Mouse (Mus musculus) heart, embryonic 14.5 days (tissue): ENCODE results near the gene Txndc16. TPM values are rescaled to one million over a fixed set of nuclear protein-coding genes. Genes with fewer than 3 reads are reported as not detected.
A peak's percentile ranks its signal among the peaks of the same experiment; 100 is the strongest.

ENCODE experiments used
- ATAC-seq: fragments of 200-750 bp; cut with Nextera tagmentation; 2 replicates; pipeline ENCODE4 v1.8.0; 2017; ENCODE audit warnings: low read depth, moderate TSS enrichment; ENCODE audit not compliant: insufficient number of reproducible peaks, insufficient read depth, low FRiP score
- H3K27ac ChIP-seq, 2 experiments: fragments of 200-500 bp in 1 of 2; fragments of 300-500 bp in 1 of 2; sonication (generic) in 1 of 2; replicated peaks in 1 of 2; 2 replicates each; pipeline ENCODE4 v1.5.1; 2012 to 2014; ENCODE audit warnings: low read depth in 2 of 2, low read length in 2 of 2, control low read depth in 1 of 2, mild to moderate bottlenecking in 1 of 2, mixed read lengths in 1 of 2; ENCODE audit not compliant: control insufficient read depth in 1 of 2, insufficient read depth in 1 of 2
- H3K27me3 ChIP-seq: fragments of 300-500 bp; sonication (generic); 2 replicates; pipeline ENCODE4 v1.6.1; 2014; ENCODE audit warnings: mild to moderate bottlenecking, low read length, control low read depth; ENCODE audit not compliant: control insufficient read depth, insufficient read depth
- H3K36me3 ChIP-seq: fragments of 300-500 bp; sonication (generic); 2 replicates; pipeline ENCODE4 v1.6.1; 2014; ENCODE audit warnings: mild to moderate bottlenecking, control low read depth, low read length, mixed read lengths; ENCODE audit not compliant: control insufficient read depth, insufficient read depth
- H3K4me1 ChIP-seq, 2 experiments: fragments of 200-500 bp in 1 of 2; fragments of 300-500 bp in 1 of 2; sonication (generic) in 1 of 2; 2 replicates each; pipeline ENCODE4 v1.6.1; 2012 to 2014; ENCODE audit warnings: low read length in 2 of 2, control low read depth in 1 of 2, mixed read lengths in 1 of 2; ENCODE audit not compliant: control insufficient read depth in 2 of 2, insufficient read depth in 2 of 2
- H3K4me2 ChIP-seq: fragments of 300-500 bp; sonication (generic); 2 replicates; pipeline ENCODE4 v1.6.1; 2014; ENCODE audit warnings: mild to moderate bottlenecking, low read length
- H3K4me3 ChIP-seq, 2 experiments: fragments of 200-500 bp in 1 of 2; fragments of 300-500 bp in 1 of 2; sonication (generic) in 1 of 2; 2 replicates each; pipeline ENCODE4 v1.5.1; 2012 to 2014; ENCODE audit warnings: low read length in 2 of 2, mild to moderate bottlenecking in 2 of 2, control low read depth in 1 of 2, low read depth in 1 of 2, moderate library complexity in 1 of 2; ENCODE audit not compliant: control insufficient read depth in 1 of 2, insufficient read depth in 1 of 2
- H3K9ac ChIP-seq: fragments of 300-500 bp; sonication (generic); 2 replicates; pipeline ENCODE4 v1.6.1; 2014; ENCODE audit warnings: mild to moderate bottlenecking, low read length
- H3K9me3 ChIP-seq: fragments of 300-500 bp; sonication (generic); 2 replicates; pipeline ENCODE4 v1.6.1; 2016; ENCODE audit warnings: low read length, control low read depth; ENCODE audit not compliant: control insufficient read depth
- WGBS: fragments of 180-500 bp; shearing (Covaris S2); extraction: QIAGEN DNeasy Blood & Tissue Kit; methylation state at CpG from one replicate; pipeline ENCODE4 v1.1.7; 2014; 5-methylcytosine and 5-hydroxymethylcytosine counted together
- polyA plus RNA-seq: library from polyadenylated mRNA; unstranded; fragments of >200 nt; fragmentation: Nextera tagmentation; extraction: Ambion mirVana; gene quantifications from 2 replicates; pipeline ENCODE4 v1.2.1, GENCODE M21; 2014

The Txndc16 gene
- polyA plus RNA-seq, 1 experiment from 2014 or later: 17.7 TPM

GRCm38 (mm10) chr14:45181611-45182010 is 38.5 kb downstream of the Txndc16 start:
- H3K9ac ChIP-seq: no peak overlapping the region
- H3K4me1 ChIP-seq: no peaks in the 10 kb centered on the region
- 62% methylated on average over 4 of the region's 4 CpGs for WGBS

GRCm38 (mm10) chr14:45179606-45180005 is 40.5 kb downstream of the Txndc16 start:
- ATAC-seq: no peak

More at GRCm38 (mm10) chr14:45181611-45182010, 38.5 kb downstream of the Txndc16 start:
- Histone ChIP-seq H3K4me2 (no peak overlapping the region), H3K36me3 (no peaks in the 10 kb centered on the region), H3K27ac (no peak overlapping the region), H3K27me3 (no peaks in the 10 kb centered on the region), H3K4me3 (no peak overlapping the region), H3K9me3 (no peaks in the 10 kb centered on the region)
- ATAC-seq: no peak

GRCm38 (mm10) chr14:45179186-45179585 is 40.9 kb downstream of the Txndc16 start:
- H3K27me3 ChIP-seq: no peaks in the 10 kb centered on the region
- no peak overlapping the region for H3K27ac ChIP-seq
- 77% methylated on average over 2 of the region's 2 CpGs for WGBS
- ATAC-seq: no peak
- H3K4me1 ChIP-seq: peaks cover 6 to 13% of the 10 kb centered on the region in 2 experiments; a peak in 3 of 4 replicates
- H3K4me2 ChIP-seq: no peak overlapping the region
- no peak overlapping the region for H3K4me3 ChIP-seq
- no peak overlapping the region for H3K9ac ChIP-seq
- H3K36me3 ChIP-seq: no peaks in the 10 kb centered on the region
- H3K9me3 ChIP-seq: no peaks in the 10 kb centered on the region

More at GRCm38 (mm10) chr14:45179606-45180005, 40.5 kb downstream of the Txndc16 start:
- Histone ChIP-seq H3K9ac (no peak overlapping the region), H3K4me3 (no peak overlapping the region), H3K27ac (no peak overlapping the region), H3K36me3 (no peaks in the 10 kb centered on the region), H3K4me2 (no peak overlapping the region), H3K4me1 (peaks cover 6 to 9% of the 10 kb centered on the region in 2 experiments; a peak in 3 of 4 replicates), H3K27me3 (no peaks in the 10 kb centered on the region), H3K9me3 (no peaks in the 10 kb centered on the region)
- 85% methylated on average over 2 of the region's 2 CpGs for WGBS

GRCm38 (mm10) chr14:45175012-45175740 is 45.0 kb downstream of the Txndc16 start:
- Histone ChIP-seq H3K9ac (peak overlapping the region; percentile 6; the same call in 1 of the 2 replicates), H3K4me2 (no peak overlapping the region), H3K27ac (no peak overlapping the region; a peak in 1 of 4 replicates), H3K36me3 (no peaks in the 10 kb centered on the region), H3K9me3 (no peaks in the 10 kb centered on the region), H3K27me3 (no peaks in the 10 kb centered on the region), H3K4me3 (no peak overlapping the region), H3K4me1 (peaks cover 6 to 13% of the 10 kb centered on the region in 2 experiments; a peak in 3 of 4 replicates)
- 67% methylated on average over 14 of the region's 14 CpGs for WGBS
- ATAC-seq: no peak

GRCm38 (mm10) chr14:45172260-45172659 is 47.9 kb downstream of the Txndc16 start:
- no peaks in the 10 kb centered on the region; the same call in 1 of the 2 replicates for H3K36me3 ChIP-seq
- no peaks in the 10 kb centered on the region for H3K9me3 ChIP-seq
- WGBS: 95% methylated on average over 5 of the region's 5 CpGs

GRCm38 (mm10) chr14:45167366-45167765 is 52.8 kb downstream of the Txndc16 start:
- no peaks in the 10 kb centered on the region for H3K9me3 ChIP-seq
- no peaks in the 10 kb centered on the region; the same call in 1 of the 2 replicates for H3K36me3 ChIP-seq
- no peak overlapping the region for H3K4me2 ChIP-seq
- H3K9ac ChIP-seq: no peak overlapping the region
- no peaks in the 10 kb centered on the region for H3K27me3 ChIP-seq
- 78% methylated on average over 8 of the region's 8 CpGs for WGBS
- H3K4me3 ChIP-seq: no peak overlapping the region
- H3K4me1 ChIP-seq: no peaks in the 10 kb centered on the region
- no peak for ATAC-seq
- no peak overlapping the region for H3K27ac ChIP-seq

More at GRCm38 (mm10) chr14:45172260-45172659, 47.9 kb downstream of the Txndc16 start:
- Histone ChIP-seq H3K4me1 (peaks cover 6 to 13% of the 10 kb centered on the region in 2 experiments; a peak in 3 of 4 replicates), H3K4me2 (no peak overlapping the region), H3K9ac (no peak overlapping the region), H3K27me3 (no peaks in the 10 kb centered on the region), H3K27ac (no peak overlapping the region), H3K4me3 (no peak overlapping the region)
- no peak for ATAC-seq

GRCm38 (mm10) chr14:45155511-45156173 is 64.5 kb downstream of the Txndc16 start:
- no peaks in the 10 kb centered on the region for H3K9me3 ChIP-seq
- H3K4me3 ChIP-seq: no peak overlapping the region
- 69% methylated on average over 4 of the region's 4 CpGs for WGBS
- H3K9ac ChIP-seq: no peak overlapping the region
- no peaks in the 10 kb centered on the region for H3K27me3 ChIP-seq
- no peaks in the 10 kb centered on the region for H3K4me1 ChIP-seq
- ATAC-seq: no peak
- no peak overlapping the region for H3K27ac ChIP-seq
- no peaks in the 10 kb centered on the region for H3K36me3 ChIP-seq
- H3K4me2 ChIP-seq: no peak overlapping the region
